Mouse (Mus musculus): ENCODE measurements around the gene Iqcc. TPM values are rescaled to one million over a fixed set of nuclear protein-coding genes. Genes with fewer than 3 reads are reported as not detected.

The Iqcc gene
- polyA plus RNA-seq, 1 experiment = 17.0 TPM

DNA sequence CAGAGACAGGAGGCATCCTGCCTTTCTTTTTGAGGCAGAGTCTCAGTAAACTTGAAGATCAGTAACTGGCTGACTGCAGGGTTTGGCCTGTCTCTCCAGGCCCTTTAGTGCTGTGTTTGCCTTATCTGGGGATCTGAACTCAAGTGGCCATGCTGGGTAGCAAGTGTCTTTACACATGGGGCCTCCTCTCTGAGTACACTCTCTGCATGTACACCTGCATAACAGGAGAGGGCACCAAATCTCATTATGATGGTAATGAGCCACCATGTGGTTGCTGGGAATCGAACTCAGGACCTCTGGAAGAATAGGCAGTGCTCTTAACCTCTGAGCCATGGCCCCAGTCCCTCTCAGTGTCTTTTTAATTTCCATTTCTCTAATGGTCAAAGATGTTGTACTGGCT lies 36.6 kb downstream of the Iqcc start:
- WGBS = 89% methylated on average over 1 of the region's 1 CpGs
- H3K4me3 ChIP-seq (ENCODE audit: low read depth, low read length) = no peak overlapping the region
- H3K27me3 ChIP-seq (ENCODE audit: control insufficient read depth, insufficient read depth, low read length) = no peaks in the 10 kb centered on the region
- H3K36me3 ChIP-seq (ENCODE audit: control insufficient read depth, insufficient read depth, low read length) = no peaks in the 10 kb centered on the region
- no peaks in the 10 kb centered on the region; the same call in none of the 2 replicates for H3K4me1 ChIP-seq (ENCODE audit: control insufficient read depth, insufficient read depth, insufficient read length, low read length)
- no peak overlapping the region for H3K27ac ChIP-seq (ENCODE audit: insufficient read depth, low read depth, low read length)
- TF ChIP-seq CTCF (IDR thresholded peaks at IDR 0.05; ENCODE audit: extremely low read depth, insufficient read length, insufficient replicate concordance, low read depth, low read length) = no peak
- no peak for TF ChIP-seq POLR2A (IDR thresholded peaks at IDR 0.05; ENCODE audit: low read depth, low read length)

DNA sequence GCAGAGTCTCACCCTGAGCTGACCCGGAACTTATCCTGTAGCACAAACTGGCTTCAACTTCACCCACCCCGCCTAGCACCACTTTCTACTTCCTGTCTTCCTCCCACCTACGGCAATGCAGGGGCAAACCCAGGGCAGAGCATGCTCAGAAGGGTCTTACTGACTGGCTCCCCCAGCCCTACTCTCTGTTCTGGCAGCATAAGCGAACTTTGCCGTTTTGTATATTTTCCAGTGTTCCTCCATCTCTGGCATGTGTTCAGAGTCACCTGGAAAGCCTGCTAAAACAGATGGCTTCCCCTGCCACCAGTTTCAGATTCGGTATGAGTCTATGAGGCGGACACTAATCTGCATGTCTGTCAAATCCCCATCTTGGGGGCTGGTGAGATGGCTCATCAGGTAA lies 38.6 kb downstream of the Iqcc start:
- Histone ChIP-seq H3K4me3 (ENCODE audit: low read depth, low read length) (no peak overlapping the region), H3K27me3 (ENCODE audit: control insufficient read depth, insufficient read depth, low read length) (no peaks in the 10 kb centered on the region), H3K36me3 (ENCODE audit: control insufficient read depth, insufficient read depth, low read length) (no peaks in the 10 kb centered on the region), H3K4me1 (ENCODE audit: control insufficient read depth, insufficient read depth, insufficient read length, low read length) (no peaks in the 10 kb centered on the region; the same call in 1 of the 2 replicates), H3K27ac (ENCODE audit: insufficient read depth, low read depth, low read length) (no peak overlapping the region)
- TF ChIP-seq POLR2A (IDR thresholded peaks at IDR 0.05; ENCODE audit: low read depth, low read length) (no peak), CTCF (IDR thresholded peaks at IDR 0.05; ENCODE audit: extremely low read depth, insufficient read length, insufficient replicate concordance, low read depth, low read length) (no peak)
- 60% methylated on average over 7 of the region's 7 CpGs for WGBS

DNA sequence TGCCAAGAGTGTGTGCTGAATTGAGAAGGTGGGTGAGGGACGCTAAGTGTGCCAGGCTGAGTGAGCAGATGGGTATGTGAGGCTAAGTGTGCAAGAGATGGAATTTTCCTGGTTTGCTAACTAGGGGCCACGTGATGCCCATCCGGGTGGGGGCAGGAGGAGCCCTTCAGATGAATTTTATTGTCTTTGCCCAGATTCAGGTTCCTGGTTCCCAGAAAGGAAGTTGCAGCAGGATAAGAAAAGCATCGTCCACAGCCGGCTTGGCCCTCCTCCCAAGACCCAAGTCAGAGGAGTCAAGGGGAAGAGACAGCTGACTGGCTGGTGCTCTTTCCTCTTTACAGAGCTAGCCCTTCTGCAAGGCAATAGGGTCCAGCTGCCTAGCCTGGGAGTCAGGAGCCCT lies 40.4 kb downstream of the Iqcc start, which contains the start of gene Fam167b:
Gene Fam167b, minus strand, starts transcription at position 84 of the 400 bp plus-strand sequence.
- TF ChIP-seq POLR2A (IDR thresholded peaks at IDR 0.05; ENCODE audit: low read depth, low read length) (no peak), CTCF (IDR thresholded peaks at IDR 0.05; ENCODE audit: extremely low read depth, insufficient read length, insufficient replicate concordance, low read depth, low read length) (no peak)
- no peak within 1 kb of the TSS for H3K4me3 ChIP-seq (ENCODE audit: low read depth, low read length)
- no peak within 1 kb of the TSS for H3K27ac ChIP-seq (ENCODE audit: insufficient read depth, low read depth, low read length)
- WGBS = 71% methylated on average over 5 of the region's 5 CpGs
- no peaks in the 10 kb centered on the region for H3K27me3 ChIP-seq (ENCODE audit: control insufficient read depth, insufficient read depth, low read length)
- no peaks in the 10 kb centered on the region for H3K36me3 ChIP-seq (ENCODE audit: control insufficient read depth, insufficient read depth, low read length)
- no peaks in the 10 kb centered on the region; the same call in 1 of the 2 replicates for H3K4me1 ChIP-seq (ENCODE audit: control insufficient read depth, insufficient read depth, insufficient read length, low read length)

DNA sequence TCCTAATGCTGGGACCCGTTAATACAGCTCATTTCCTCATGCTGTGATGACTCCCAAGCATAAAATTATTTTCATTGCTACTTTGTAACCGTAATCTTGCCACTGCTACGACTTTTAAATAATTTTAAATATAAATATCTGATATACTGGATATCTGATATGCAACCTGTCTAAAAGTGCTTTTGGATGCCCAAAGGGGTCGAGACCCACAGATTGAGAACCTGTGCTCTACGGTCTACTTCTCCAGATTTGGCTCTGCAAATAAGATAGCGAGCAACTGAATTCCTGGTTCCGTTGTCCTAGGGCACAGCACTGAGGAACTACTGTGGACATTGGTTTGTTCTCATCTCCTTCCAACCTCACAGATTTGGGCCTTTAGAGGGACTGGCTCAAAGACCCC lies 41.2 kb downstream of the Iqcc start:
- Histone ChIP-seq H3K27me3 (ENCODE audit: control insufficient read depth, insufficient read depth, low read length) (no peaks in the 10 kb centered on the region), H3K36me3 (ENCODE audit: control insufficient read depth, insufficient read depth, low read length) (no peaks in the 10 kb centered on the region), H3K4me3 (ENCODE audit: low read depth, low read length) (no peak overlapping the region), H3K4me1 (ENCODE audit: control insufficient read depth, insufficient read depth, insufficient read length, low read length) (no peaks in the 10 kb centered on the region; the same call in 1 of the 2 replicates), H3K27ac (ENCODE audit: insufficient read depth, low read depth, low read length) (no peak overlapping the region)
- WGBS = 75% methylated on average over 7 of the region's 7 CpGs
- TF ChIP-seq CTCF (IDR thresholded peaks at IDR 0.05; ENCODE audit: extremely low read depth, insufficient read length, insufficient replicate concordance, low read depth, low read length) (no peak), POLR2A (IDR thresholded peaks at IDR 0.05; ENCODE audit: low read depth, low read length) (no peak)

DNA sequence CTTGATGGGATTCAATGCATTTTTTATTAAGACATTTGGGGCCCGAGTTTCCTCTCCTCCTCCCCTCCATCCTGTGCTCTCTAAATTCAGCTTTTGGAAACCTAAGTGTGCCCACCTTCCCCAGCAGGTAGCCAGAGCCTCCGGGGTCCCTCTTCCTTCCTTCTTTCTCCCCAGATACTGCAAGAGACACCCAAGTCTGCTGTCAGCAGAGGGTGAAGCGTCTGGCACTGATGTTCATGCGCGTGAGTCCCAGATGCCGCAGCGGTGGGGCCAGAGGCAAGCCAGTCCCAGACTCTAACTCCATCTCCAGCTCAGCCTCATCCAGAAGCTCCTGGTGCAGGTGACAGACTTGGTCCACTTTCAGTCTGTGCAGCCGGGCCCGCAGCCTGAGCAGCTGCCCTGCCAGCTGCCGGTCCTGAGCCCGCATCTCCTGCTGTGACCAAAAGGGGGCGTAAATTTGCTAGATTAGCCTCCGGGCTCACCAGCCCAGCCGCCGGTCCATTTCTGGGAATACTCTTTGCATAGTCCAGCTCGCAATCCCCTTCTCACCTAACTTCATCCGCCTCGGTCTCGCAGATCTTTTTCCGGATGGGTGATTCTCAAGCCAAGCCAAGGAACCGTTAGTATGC lies 41.9 kb downstream of the Iqcc start:
- H3K36me3 ChIP-seq (ENCODE audit: control insufficient read depth, insufficient read depth, low read length) = no peaks in the 10 kb centered on the region
- H3K27ac ChIP-seq (ENCODE audit: insufficient read depth, low read depth, low read length) = no peak overlapping the region
- peak; percentile 57; the same call in 1 of the 2 replicates for TF ChIP-seq CTCF (IDR thresholded peaks at IDR 0.05; ENCODE audit: extremely low read depth, insufficient read length, insufficient replicate concordance, low read depth, low read length)
- no peak for TF ChIP-seq POLR2A (IDR thresholded peaks at IDR 0.05; ENCODE audit: low read depth, low read length)
- H3K4me3 ChIP-seq (ENCODE audit: low read depth, low read length) = peak overlapping the region; percentile 23
- WGBS = 26% methylated on average over 21 of the region's 21 CpGs
- H3K27me3 ChIP-seq (ENCODE audit: control insufficient read depth, insufficient read depth, low read length) = no peaks in the 10 kb centered on the region
- H3K4me1 ChIP-seq (ENCODE audit: control insufficient read depth, insufficient read depth, insufficient read length, low read length) = no peaks in the 10 kb centered on the region; the same call in 1 of the 2 replicates

DNA sequence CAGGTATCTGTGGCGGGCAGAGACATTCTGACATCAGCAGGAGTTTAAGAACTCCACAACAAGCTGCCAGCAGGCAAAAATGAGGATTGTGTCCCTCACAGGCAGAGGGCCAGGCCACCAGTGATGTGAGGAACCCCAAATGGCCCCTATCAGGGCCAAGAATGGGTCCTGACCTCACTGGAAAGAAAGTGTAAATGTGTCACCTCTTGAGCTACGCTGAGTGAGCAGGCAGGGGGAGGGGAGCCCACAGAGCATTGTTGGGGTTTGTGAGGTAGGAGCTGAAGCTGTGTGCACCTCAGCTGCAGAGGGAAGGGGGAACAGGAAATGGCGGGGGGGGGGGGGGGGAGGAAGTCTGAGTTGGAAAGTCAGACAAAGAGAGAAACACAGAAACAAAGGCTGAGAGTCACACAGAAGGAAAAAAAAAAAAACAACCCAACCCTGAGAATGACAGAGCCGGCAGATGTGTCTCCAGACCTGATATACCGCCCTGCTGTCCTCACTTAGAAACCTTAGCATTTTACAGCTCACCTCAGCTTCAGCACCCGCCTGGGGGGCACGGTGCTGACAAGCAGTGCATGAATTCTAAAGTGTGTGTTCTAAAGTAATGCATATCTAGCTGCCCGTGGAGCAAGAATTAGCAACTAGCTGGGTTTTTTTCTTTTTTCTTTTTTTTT lies 43.6 kb downstream of the Iqcc start:
- TF ChIP-seq POLR2A (IDR thresholded peaks at IDR 0.05; ENCODE audit: low read depth, low read length) (no peak), CTCF (IDR thresholded peaks at IDR 0.05; ENCODE audit: extremely low read depth, insufficient read length, insufficient replicate concordance, low read depth, low read length) (no peak)

DNA sequence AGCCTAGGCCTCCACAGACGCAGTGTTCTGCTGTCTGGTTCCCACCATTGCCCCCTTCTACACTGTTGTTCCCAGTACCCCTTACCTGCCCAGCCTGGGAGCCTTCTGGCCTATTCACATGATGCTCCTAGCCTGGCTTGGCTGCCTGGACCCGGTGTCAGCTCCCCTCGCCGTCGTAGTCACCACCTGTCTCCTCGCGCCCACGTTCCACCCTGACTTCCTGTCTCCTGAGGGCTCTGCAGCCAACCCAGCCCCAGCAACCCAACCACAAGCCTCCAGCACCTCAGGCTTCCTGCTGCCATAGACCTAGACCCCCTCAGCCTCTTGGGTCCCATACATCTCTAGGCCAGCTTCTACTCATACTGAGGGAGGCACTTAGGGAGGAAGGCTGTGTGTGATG lies 45.5 kb downstream of the Iqcc start, which contains the start of gene Lck:
Gene Lck, minus strand, starts transcription at position 212 of the 400 bp plus-strand sequence.
- WGBS = 84% methylated on average over 8 of the region's 8 CpGs
- Histone ChIP-seq H3K36me3 (ENCODE audit: control insufficient read depth, insufficient read depth, low read length) (no peaks in the 10 kb centered on the region), H3K4me3 (ENCODE audit: low read depth, low read length) (peak within 1 kb of the TSS; percentile 56), H3K27me3 (ENCODE audit: control insufficient read depth, insufficient read depth, low read length) (no peaks in the 10 kb centered on the region), H3K27ac (ENCODE audit: insufficient read depth, low read depth, low read length) (peak within 1 kb of the TSS; percentile 71), H3K4me1 (ENCODE audit: control insufficient read depth, insufficient read depth, insufficient read length, low read length) (no peaks in the 10 kb centered on the region)
- TF ChIP-seq POLR2A (IDR thresholded peaks at IDR 0.05; ENCODE audit: low read depth, low read length) = no peak
- no peak for TF ChIP-seq CTCF (IDR thresholded peaks at IDR 0.05; ENCODE audit: extremely low read depth, insufficient read length, insufficient replicate concordance, low read depth, low read length)

More for the DNA sequence above, 43.6 kb downstream of the Iqcc start:
- H3K27me3 ChIP-seq (ENCODE audit: control insufficient read depth, insufficient read depth, low read length) = no peaks in the 10 kb centered on the region
- H3K4me1 ChIP-seq (ENCODE audit: control insufficient read depth, insufficient read depth, insufficient read length, low read length) = no peaks in the 10 kb centered on the region; the same call in 1 of the 2 replicates
- peak overlapping the region; percentile 87 for H3K27ac ChIP-seq (ENCODE audit: insufficient read depth, low read depth, low read length)
- H3K4me3 ChIP-seq (ENCODE audit: low read depth, low read length) = peak overlapping the region; percentile 26
- no peaks in the 10 kb centered on the region for H3K36me3 ChIP-seq (ENCODE audit: control insufficient read depth, insufficient read depth, low read length)
- 44% methylated on average over 7 of the region's 8 CpGs for WGBS
